Mouse (Mus musculus) heart, postnatal 4 days (tissue): Measurements from ENCODE around the gene Dtx3. TPM values are rescaled to one million over a fixed set of nuclear protein-coding genes. Genes with fewer than 3 reads are reported as not detected.

Source experiments
- total RNA-seq, 2 experiments: library from RNA; stranded (reverse); gene quantifications; 2 replicates each; pipeline ENCODE4 v1.2.3; 2021

The Dtx3 gene
- total RNA-seq, 2 experiments from 2014 or later: 50.0 to 53.8 TPM

Other genes with a start within 250 kb of the Dtx3 start
- gene Ctdsp2, start 217.0 kb downstream of the Dtx3 start, total RNA-seq: 100 to 1,000 TPM; 132 to 136 TPM
- under 1 TPM; 0.10 to 0.23 TPM for gene Avil, start 195.0 kb downstream of the Dtx3 start, total RNA-seq
- gene Tsfm, start 164.9 kb downstream of the Dtx3 start, total RNA-seq: 10 to 100 TPM; 65.1 to 68.0 TPM
- 10 to 100 TPM; 11.5 TPM for gene Mettl1, start 154.3 kb downstream of the Dtx3 start, total RNA-seq
- under 1 TPM; 0.18 to 0.29 TPM for gene Eef1akmt3, start 154.2 kb downstream of the Dtx3 start, total RNA-seq
- gene Cyp27b1, start 147.5 kb downstream of the Dtx3 start, total RNA-seq: under 1 TPM in 1 of 2 experiments, not detected in 1; 0.45 TPM
- 1 to 10 TPM; 1.7 to 1.8 TPM for gene March9, start 135.5 kb downstream of the Dtx3 start, total RNA-seq
- 100 to 1,000 TPM; 289 to 314 TPM for gene Cdk4, start 132.2 kb downstream of the Dtx3 start, total RNA-seq
- 10 to 100 TPM; 49.2 to 49.7 TPM for gene Tspan31, start 125.5 kb downstream of the Dtx3 start, total RNA-seq
- 1 to 10 TPM; 2.1 to 2.8 TPM for gene Agap2, start 120.4 kb downstream of the Dtx3 start, total RNA-seq
- 10 to 100 TPM; 33.0 to 35.4 TPM for gene Os9, start 74.6 kb downstream of the Dtx3 start, total RNA-seq
- gene B4galnt1, start 30.5 kb downstream of the Dtx3 start, total RNA-seq: 1 to 10 TPM; 2.2 to 2.7 TPM
- gene Slc26a10, start 15.1 kb downstream of the Dtx3 start, total RNA-seq: 10 to 100 TPM; 25.7 to 31.8 TPM
- 10 to 100 TPM; 19.9 to 21.0 TPM for gene Arhgef25, start 5.6 kb downstream of the Dtx3 start, total RNA-seq
- gene Pip4k2c, start 15.9 kb upstream of the Dtx3 start, total RNA-seq: 10 to 100 TPM; 25.7 to 26.6 TPM
- 1 to 10 TPM in 1 of 2 experiments, under 1 TPM in 1; 0.70 to 1.2 TPM for gene Kif5a, start 67.6 kb upstream of the Dtx3 start, total RNA-seq
- 100 to 1,000 TPM; 151 to 159 TPM for gene Dctn2, start 70.6 kb upstream of the Dtx3 start, total RNA-seq
- 10 to 100 TPM; 41.7 to 43.2 TPM for gene Mbd6, start 93.3 kb upstream of the Dtx3 start, total RNA-seq
- gene Mars, start 116.1 kb upstream of the Dtx3 start, total RNA-seq: 10 to 100 TPM; 49.6 to 50.1 TPM
- 1 to 10 TPM; 2.0 to 2.9 TPM for gene Arhgap9, start 126.2 kb upstream of the Dtx3 start, total RNA-seq
- gene Gli1, start 146.2 kb upstream of the Dtx3 start, total RNA-seq: 1 to 10 TPM; 4.0 to 4.1 TPM
- gene Inhbe, start 158.7 kb upstream of the Dtx3 start, total RNA-seq: not detected
- not detected for gene Inhbc, start 174.7 kb upstream of the Dtx3 start, total RNA-seq
- gene R3hdm2, start 184.6 kb upstream of the Dtx3 start, total RNA-seq: 100 to 1,000 TPM; 115 to 116 TPM